Mouse (Mus musculus) heart, postnatal 0 days (tissue): ENCODE data around the gene Jmjd6.

Source experiments
- CTCF ChIP-seq: IDR thresholded peaks from 2 replicates; pipeline ENCODE4 v1.5.1; 2016; ENCODE audit warnings: antibody characterized with exemption, control low read depth, low read depth
- EP300 ChIP-seq: IDR thresholded peaks from 2 replicates; pipeline ENCODE4 v1.6.1; 2016; ENCODE audit warnings: antibody characterized with exemption, low read depth

DNA sequence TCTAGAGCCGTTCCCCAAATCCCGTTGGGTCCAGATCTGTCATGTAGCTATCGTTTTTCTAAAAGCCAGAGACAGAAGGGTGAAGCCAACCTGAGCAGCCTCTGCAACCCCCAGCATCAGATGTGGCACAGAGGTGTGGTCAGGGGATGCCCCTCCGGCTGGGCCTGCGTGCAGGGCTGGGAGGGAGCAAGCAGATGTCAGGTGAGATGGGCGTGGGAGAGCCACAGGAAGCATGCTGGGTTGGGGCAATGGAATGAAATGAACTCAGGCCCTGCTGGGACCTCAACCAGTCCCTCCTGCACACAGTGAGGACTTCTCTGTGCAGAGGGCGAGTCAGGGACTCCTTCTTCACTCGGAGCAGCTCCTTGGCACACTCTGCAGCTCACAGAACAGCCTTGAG is 33.7 kb downstream of the Jmjd6 start:
- TF ChIP-seq EP300: no peak
- no peak for TF ChIP-seq CTCF
